Mouse (Mus musculus) frontal cortex, postnatal 25 days (tissue): ENCODE results near the gene Lrrc25.
A peak's percentile ranks its signal among the peaks of the same experiment; 100 is the strongest.

ENCODE experiments used
- DNase-seq, 2 experiments: peaks; one replicate each; pipeline ENCODE4 v3.0.0; 2022; ENCODE audit warnings: low spot score in 2 of 2

Lrrc25 gene

DNA sequence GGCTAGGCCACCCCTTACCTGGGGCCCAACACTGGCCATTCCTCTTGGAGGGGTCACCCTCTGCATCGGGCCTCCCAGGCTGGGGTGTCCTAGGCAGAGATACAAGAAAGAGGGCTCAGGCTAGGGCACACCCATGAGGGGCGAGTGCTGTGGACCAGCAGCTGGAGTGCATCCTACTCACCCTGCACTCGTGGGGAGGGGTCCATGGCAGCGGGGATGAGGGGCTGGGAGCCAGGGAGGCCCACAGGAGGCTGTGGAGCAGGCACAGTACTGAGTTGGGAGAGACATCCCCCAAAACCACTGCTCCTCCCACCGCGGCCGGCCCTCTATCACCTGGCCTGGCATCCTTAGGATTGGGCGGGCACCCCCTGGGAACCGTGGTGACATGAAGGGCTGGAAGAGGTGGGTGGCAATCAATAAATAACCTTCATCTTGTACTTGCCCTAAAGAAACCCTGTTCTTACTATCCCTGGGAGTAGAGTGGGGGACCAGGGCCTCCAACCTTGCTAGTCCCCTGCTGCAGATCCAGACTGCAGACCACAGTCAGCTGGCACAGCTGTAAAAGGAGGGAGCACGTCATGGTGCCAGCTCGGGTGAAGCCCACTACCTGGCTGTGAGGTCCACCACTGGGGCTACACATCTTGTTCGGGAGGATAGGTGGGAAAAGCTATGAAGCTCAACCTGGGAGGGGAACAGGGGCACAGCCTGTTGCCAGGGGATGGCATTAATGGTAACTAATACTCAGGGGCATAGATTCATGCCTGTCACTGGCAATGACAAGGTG, 16.3 kb upstream of the Lrrc25 start:
- DNase-seq, result no peak

DNA sequence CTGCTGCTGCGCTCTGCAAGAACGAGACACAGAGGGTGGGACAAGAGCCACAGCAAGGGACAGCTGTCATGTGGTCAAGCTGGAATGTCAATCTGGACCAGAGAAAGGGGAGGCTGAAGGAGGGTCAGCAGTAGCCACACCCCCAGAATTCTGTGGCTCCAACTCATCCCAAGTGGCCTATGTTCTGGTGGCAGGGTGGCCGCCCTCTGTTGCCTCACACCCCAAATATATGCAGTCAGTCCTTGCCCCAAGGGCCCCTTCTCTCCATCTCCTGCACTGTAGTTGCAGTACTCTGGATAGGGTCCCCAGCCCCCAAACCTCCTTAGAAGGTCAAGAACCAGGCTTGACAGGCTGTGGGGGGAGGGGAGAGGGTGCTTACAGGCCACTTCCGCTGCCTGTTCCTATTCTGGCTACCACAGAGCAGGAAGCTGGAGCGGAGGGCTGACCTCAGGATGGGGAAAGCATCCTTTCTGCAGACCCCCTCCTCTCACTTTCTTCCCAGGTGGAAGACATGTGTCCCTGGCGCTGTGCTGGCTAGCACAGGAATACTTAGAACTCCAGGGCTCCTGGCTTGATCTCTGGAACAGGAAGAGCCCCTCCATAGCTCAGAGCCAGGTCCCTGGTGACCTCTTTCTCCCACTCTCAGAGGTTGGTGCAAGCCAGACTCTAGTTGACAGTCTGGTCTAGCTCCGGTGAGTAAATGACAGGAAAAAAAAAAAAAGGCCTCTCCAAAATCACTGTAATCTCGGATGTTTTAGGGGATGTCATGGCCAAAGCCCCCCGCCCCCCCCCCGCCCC, 15.3 kb upstream of the Lrrc25 start:
- DNase-seq, result no peak

DNA sequence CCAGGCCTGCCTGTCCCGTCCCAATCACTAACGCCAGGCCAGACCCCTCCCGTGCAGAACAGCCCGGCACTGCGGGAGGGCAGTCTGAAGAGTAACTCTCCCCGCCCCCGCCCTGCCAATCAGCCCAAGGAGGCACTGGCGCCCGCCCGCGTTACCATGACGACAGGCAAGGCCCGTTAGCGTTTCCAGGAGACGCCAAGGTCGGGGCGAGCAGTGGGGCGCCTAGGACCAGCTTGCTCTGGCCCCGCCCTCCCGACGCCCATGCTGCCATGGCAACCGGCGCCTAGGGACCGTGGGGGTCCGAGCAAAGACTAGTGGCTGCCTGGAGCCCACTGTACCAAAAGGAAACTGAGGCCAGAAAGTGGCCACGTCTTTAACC, 14.7 kb upstream of the Lrrc25 start:
- peak in 1 of 2 experiments; percentile 76 for DNase-seq

DNA sequence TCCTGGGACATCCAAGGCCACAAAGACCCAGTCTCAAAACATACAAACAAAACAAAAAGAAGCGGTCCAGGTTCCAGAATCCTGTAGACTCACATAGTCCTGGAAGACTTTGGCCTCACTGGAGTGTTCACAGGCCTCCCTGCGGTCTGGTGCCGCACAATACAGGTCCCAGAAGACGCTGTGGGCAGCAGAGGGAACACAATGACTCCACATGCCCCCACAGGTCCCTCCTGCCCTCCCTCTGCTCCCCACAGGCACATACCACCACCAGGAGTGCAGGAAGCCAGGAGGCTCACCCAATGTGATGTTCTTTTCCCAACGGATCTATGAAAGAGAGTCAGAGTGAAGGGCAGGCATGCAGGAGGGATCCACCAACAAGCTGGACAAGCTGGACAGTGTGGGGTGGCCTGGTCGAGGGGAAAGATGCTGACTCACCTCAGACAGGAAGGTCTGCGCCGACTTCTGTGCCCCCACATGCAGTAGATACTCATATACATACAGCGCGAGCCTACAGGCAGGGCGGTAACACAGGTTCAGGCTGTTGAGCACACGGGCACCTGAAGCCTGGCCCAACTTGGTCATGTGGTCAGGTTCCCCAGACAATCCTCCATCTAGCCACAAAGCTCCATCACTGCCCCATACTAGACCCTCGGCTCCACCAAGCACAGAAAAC, 13.7 kb upstream of the Lrrc25 start:
- no peak for DNase-seq

DNA sequence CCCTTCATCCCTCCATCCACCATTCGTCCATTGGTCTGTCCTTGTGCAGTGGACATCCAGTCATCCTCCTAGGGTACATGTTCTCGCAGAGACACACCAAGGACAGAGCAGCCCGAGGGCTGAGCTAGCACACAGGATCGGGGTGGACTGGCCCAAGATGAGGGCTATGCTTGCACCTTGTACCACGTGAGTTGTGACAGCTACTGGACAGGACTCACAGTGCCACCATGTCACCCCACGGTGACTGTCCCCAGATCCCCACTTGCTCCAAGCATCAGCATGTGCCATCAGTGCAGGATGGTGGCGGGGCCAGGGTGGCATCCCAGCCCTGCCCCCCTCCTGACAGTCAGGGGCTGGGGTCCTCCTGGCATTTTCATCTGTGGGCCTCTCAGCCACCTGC, 11.4 kb upstream of the Lrrc25 start:
- no peak for DNase-seq

DNA sequence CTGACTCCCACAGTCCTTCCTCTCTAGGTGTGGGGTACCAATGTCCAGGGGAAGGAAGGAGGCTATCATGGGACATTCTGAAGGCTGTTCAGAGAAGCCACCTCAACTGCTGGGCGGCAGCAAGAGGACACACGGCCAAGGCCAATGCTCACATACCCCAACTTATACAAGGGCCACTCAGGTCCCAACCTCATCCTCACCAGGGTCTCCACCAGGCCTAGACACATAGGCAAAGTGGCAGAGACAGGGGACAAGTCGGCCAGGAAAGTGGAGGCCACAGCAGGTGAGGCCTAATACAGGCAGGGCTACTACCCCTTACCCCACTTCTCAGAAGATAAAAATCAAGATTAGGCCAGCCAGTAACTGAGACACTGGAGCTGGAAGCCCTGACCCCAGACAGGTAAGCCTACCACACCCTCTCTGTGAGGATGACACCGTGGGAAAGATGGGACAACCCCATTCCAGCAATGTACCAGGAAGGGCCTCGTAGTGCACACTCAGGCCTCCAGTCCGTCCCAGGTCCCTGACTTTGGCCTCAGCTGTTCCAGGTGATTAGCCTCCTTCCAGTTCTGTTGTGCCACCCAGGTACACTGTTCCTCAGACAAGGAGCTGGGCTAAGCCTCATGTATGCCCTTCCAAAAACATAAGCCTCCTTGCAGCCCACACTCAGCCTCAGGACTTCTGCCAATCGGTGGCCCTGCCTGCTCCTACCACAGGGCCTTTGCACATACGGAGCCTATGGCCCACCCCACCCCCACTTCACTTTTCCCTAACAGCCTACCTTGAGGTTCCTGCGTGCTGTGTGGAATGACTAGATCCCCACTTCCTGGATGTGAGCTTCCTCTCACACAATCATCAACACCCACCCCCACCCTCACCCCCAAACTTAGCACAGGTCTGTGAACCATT, 9.8 kb upstream of the Lrrc25 start:
- DNase-seq, result no peak

DNA sequence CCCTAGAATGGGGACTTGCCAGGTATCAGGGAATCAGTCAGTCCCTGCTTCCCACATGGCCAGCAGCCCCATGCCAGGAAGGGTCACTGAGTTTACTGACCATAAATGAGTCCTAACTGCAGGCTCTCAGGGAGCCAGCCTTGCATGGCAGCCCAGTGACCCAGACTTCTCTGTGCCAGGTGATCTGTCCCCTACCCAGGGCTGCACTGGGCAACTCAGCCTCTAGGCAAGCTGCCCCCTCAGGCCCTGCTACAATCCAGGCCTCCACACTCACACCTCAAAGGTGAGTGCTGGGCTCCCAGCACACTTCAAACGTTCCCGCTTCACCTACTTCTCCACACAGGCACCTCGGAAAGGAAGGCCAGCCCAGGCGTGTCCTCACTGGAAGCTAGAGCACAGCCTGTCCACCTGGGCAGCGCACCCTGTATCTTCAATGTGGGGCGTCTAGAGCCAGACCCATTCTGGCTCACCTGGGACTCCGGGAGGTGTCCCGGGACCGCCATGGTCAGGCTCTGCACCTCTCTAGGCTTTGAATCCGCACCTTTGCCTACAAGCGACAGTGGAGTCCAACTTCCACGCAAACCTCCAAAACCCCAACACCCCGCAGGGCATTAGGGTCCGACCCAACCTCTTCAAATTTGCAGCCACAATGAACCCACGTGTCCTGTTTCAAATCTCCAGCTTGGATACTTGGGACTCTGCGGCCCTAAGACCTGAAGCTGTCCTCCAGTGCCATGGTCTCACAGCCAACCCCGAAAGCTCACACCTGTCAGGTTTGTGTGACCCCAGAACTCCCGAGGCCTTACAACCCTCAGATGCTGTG, 9.0 kb upstream of the Lrrc25 start:
- DNase-seq, result no peak

DNA sequence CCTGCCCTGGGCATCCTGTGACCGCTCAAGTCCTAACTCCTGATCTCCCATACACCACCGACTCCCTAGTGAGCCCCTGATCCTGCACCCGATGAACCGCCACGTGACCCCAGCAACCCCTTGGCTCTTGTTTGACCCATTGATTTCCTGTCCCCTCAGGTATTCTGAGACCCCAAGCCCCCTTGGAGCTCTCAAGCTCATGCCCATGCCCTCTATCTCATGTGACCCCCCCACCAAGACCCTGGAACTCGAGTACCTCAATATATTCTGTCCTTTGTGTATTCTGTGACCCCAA, 8.4 kb upstream of the Lrrc25 start:
- DNase-seq, result no peak

DNA sequence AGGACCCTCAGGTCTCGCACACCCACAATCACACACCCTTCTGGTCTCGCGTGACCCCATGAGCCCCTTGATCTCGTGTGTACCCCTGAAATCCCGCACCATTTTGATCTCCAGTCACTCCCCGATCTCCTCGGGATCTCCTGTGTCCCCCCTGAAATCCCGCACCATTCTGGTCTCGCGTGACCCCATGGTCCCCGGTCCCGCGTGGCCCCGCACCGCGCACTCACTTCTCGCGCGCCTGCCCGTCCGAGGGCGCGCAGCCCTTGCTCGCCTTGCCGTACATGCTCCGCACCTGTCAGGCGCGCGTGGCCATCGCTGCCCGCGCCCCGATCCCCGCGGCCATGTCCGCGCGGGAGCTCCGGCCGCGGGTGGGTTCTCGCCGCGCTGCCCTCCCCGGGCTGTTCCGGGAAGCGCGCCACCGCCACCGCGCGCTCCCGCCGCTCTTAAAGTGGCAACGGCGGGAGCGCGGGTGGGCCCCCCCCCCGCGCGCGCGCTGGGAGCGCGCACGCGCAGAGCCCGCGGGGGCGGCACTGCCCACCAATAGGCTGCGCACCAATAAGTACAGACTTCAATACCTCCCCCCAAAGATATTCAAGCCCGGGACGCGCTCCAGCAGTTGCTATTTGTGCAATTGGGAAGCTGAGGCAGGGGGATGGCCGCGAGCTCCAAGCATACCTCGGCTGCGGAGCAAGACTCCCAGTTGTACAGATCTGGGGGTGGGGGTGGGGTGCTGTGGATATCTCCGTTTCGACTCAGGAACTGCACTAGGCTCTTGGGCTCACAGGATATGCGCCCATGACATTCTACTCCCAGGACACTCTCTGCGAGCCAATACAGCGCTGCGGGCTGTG, 7.8 kb upstream of the Lrrc25 start:
- no peak for DNase-seq

DNA sequence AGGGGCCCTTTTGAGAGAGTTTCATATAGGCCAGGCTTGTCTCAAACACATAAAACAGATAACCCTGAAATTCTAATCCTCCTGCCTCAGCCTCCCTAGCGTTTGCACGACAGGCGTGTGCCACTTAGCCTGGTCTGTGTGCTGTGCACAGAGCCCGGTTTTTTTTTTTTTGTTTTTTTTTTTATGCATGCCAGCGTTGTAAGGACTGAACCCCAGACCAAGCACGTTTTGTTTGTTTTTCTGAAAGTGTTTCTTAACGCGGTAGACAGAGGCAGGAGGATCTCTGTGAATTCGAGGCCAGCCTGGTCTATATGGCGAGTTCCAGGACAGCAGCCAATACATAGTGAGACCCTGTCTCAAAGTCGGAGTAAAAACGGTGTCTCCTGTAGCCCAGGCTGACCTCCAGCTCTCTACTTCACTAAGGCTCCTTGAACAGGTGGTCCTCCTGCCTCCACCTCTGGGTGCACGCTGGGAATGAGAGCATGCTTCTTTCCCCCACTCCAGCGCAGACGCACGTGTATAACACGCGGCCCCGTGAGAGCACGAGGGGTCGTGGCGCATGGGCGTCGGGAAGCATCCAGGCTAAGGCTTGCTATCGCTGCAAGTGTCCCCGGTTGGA, 7.1 kb upstream of the Lrrc25 start, which contains the start of gene Ssbp4:
TSS of gene Ssbp4 (minus strand) at position 124 of the 619 bp plus-strand sequence.
- no peak for DNase-seq

DNA sequence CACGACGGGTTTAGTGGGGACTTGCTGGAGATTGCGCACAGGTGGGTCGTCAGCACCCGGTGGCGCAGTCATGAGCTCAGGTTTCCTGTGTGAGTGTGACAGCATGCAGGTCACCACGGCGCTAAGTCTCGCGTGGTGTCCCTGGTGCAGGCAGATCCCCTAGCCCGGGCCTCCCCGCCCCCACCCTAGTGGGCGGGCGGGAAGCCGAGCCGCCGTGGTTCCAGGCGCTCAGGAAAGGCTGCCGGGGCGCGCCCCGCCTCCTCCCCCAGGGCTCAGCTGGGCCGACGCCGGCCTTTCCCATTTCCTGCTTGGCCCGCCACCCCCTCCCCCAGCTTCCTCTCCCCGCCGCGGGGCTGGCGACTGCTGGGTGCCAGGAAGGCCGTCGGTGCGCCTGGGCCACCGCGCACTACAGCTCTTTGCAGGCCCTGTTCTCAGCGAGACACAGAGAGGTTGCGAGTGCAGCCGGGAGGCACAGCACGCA, 6.5 kb upstream of the Lrrc25 start:
- DNase-seq, result no peak

DNA sequence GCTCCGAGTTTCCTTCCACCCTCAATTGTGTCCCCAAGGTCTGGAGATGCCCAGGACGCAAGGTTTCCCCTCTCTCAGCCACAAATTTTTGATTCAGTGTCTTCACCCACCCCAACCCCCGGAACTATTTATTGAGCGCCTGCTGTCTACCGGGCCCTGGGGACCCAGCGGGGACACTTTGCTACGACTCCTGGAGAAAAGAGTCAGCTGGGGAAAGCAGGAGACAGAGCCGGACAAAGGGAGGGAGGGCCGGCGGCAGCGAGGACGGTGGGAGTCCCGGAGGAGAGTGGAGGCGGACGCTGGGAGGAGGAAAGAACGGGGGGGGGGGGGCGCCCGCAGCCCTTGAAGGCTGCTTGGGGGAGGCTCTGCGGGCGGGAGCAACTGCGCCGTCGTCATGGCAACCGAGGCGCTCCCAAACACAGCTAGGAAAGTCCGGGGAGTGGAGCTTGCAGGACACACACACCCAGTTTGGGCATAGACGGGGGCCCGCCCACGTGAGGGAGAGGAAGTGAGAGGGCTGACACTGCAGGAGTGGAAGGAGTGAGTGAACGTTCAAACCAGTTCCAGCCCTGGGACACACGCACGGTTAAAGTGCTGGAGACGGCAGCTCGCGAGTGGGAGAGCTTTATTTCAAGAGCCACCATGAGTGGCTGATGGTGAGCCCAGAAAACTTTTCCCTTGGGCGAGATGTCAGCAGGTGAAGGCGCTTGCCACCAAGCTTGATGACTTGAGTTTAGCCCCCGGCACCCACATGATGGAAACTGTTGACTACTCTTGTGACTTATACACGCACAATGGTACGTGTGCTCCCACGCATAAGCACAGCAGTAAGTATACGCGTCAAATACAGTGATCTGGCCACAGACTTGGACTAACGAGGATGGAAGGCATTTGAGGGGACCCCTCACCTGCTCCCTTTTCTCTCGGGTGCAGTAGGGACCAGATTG, 5.8 kb upstream of the Lrrc25 start:
- peak in 1 of 2 experiments; percentile 76 for DNase-seq

DNA sequence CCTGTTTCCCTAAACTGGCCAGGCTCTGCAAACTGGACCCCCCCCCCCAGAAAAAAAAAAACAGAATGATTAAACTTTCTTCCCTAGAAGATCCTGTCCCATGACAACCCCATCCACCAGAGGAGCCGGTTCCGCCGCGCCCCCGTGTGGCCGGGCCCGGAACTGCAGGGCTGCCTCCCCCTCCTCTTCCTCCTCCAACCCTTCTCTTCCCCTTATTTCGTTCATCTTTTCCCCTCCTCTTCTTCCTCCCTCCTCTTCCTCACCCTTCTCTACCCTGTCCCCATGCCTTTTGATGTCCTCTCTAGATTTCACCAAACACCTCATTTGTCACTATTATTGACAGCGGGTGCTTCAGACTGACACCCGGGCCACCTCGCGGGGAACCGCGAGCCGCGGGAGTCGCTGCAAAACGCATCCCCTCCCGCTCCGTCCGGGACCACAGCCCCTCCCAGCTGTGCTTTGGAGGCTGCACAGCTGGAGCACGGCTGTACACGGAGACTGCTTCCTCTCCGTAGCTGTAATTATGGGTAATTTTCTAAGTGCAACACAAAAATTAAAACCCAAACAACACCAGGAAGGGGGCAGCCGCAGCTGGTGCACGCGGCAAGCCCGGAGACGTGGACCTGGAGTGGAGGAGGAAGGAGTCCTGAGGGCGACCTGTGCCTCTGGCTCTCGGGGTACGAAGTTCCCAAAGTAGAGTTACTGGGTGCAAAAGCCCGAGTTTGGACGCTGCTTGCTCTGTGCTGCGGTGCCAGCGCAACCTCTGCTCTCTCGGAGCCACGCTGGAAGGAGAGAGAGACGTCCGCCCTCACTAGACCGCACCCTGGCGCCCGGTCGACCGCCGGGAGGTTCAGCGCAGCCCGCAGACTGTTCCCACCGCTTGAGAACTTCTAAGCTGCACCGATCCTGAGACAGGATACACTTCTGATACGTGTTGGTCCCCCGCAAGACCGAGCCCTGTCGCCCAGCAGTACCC, 4.9 kb upstream of the Lrrc25 start:
- no peak for DNase-seq

DNA sequence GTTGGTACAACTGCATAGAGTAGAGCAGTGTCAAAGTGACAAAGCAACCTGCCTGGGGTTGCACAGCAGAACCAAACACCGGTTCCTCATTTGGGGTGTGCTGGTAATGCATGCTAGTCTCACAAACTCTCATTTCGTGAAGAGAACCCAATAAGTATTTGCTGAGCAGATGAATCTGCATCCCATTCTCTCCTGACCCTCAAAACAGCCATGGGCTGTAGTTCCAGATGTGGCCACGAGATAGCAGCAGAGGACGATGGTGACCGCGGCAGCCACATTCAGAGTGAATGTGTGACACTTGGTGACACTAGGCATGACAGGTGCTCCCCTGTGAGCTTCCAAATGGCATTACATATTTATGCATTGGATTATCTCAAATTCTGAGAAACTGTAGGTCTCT, 4.1 kb upstream of the Lrrc25 start:
- DNase-seq, result peak in 1 of 2 experiments; percentile 90

DNA sequence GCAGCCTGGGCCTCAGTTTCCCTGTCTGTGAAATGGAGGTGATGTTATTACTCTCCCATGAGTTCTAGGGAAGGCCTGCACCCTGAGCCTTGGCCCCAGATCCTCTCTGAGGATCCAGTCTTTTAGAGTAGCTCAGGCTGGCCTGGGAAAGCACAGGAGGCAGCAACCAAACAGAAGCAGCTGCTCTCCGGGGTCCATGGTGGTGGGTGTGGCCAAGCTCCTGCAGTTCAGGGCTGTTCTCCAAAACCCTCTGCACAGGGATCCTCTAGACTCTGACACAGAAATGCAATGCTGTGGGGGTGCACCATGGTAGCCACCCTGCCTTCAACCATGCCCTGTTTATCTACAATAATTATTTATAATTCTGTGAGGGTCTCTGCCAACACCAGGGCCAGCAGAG, 2.2 kb upstream of the Lrrc25 start:
- DNase-seq, result no peak

DNA sequence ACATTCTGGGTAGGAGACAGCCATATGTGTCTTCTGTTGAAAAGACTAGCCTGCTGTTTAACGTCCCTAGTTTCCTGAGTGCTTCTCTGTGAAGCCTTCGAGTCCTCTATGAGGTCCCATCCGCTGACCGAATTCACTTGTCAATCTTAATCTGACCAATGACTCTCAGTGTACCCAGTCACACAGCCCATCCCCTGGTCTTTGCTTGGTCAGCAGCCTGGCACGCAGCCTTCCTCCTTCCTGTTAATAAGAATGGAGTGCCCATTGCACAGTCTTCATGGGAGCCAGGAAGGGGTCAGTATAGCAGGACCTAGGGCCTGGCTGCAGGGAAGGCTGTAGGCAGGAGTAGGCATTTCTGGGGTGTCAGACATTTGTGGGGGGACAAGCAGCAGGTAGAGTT, 1.5 kb upstream of the Lrrc25 start:
- DNase-seq, result no peak

DNA sequence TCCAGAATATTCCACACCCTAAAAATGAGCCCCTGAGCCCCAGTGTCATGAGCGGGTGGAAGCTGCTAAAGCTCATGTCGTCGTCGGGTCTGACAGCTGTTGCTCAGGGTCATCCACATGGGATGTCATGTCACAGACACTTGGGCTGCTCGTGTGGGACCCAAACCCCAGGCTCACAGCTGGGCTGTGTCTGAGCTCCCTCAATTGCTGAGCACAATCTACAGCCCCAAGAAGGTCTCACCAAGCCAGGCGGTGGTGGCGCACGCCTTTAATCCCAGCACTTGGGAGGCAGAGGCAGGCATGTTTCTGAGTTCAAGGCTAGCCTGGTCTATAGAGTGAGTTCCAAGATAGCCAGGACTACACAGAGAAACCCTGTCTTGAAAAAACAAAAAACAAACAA, 674 bp upstream of the Lrrc25 start:
- DNase-seq, result no peak
